Mouse (Mus musculus): ENCODE measurements around the gene Ddx50. TPM values are rescaled to one million over a fixed set of nuclear protein-coding genes. Genes with fewer than 3 reads are reported as not detected.

Ddx50 gene
- 10 to 100 TPM; 69.5 to 75.6 TPM for total RNA-seq (2021)
- long read RNA-seq, experiment 1, transcript Ddx50-201 (15 exons, 2,535 nt) = major isoform, 24 of 65 reads
- long read RNA-seq, experiment 1, partial matches to known transcripts = 2 of 65 reads
- long read RNA-seq, experiment 1, other reads (novel, unspliced or antisense) = 36 of 65 reads
- long read RNA-seq, experiment 2, transcript Ddx50-201 (15 exons, 2,535 nt) = major isoform, 27 of 61 reads
- long read RNA-seq, experiment 2, partial matches to known transcripts = 0 of 61 reads
- long read RNA-seq, experiment 2, other reads (novel, unspliced or antisense) = 33 of 61 reads

DNA sequence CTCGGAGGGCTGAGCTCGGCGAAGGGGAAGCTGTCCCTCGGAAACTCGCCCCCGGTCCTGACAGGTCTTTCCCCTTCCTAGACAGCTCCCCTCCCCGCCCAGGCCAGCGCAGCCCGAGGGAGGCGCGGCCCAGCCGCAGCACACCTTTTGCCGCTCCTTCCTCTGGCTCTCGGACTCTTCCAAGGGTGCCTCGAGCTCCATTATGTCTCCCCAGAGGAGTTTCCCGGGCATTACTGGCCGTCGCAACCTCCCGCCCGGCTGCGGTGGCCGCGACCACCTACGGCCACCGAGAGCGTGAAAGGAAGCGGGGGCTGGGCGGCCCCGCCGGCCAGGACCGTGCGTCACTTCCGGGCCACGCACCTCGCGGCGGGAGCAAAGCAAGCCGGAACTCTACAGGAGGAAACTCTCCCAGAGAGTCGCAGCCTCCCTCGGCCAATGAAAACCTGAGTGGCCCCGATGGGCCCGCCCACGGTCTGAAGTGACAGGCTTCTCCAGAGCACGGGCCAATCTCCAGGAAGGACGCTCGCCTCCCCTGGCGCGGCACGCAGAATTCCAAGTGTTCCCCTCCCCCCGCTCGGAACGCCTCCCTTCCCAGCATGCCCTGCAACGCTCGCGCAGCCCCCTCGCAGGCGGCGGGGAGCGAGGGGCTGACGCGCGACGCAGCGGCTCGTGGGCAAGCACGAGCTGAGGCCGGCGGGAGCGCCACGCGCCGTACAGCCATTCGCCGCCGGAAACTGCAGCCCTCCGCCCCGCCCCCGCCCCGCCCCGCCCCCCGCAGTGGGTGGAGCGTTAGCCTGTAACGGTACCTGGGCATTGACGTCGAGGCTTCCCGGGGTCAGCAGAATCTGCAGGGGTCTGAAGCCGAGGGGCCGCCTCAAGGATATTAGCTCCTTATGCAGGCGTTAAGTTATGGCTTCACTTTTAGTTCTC is at the start of gene Ddx50:
Ddx50 (minus strand) TSS at position 338 of the 930 bp plus-strand sequence.
- peak; percentile 98 for DNase-seq

- no peak for DNase-seq
These were observed 41.8 kb upstream of the Ddx50 start for GRCm38 (mm10) chr10:62692771-62693170.

GRCm38 (mm10) chr10:62692244-62692643 is 41.2 kb upstream of the Ddx50 start:
- DNase-seq = no peak

DNA sequence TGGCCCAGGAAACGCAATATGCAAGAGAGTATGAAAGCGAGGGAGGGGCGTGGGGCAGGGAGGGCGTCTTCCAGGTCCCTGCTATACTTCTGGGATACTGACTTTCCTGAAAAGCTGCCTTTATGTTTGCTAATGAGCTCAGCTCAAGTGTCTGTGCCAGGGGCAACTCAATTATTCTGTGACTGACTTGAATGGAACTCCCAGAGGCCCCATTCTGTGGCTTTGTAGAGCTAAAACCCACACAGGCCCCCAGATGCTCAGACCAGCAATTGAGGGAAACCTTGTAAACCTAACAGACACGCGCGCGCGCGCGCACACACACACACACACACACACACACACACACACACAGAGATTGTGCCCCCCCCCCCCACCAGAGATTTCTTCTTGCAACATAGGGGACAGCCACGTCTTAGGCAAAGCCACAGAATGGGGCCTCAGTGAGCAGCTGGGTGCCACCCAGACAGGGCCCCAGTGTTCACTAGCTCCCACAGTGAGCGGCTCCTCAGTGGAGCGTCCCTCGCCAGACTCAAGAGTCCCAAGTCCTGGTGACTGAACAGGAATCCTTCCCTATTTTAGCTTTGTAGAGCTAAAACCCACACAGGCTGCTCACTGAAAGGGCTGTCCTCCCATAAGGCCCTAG is 36.1 kb upstream of the Ddx50 start:
- no peak for DNase-seq

GRCm38 (mm10) chr10:62683043-62683442 is 32.0 kb upstream of the Ddx50 start:
- no peak for DNase-seq

GRCm38 (mm10) chr10:62679833-62680232 is 28.8 kb upstream of the Ddx50 start:
- no peak for DNase-seq

DNA sequence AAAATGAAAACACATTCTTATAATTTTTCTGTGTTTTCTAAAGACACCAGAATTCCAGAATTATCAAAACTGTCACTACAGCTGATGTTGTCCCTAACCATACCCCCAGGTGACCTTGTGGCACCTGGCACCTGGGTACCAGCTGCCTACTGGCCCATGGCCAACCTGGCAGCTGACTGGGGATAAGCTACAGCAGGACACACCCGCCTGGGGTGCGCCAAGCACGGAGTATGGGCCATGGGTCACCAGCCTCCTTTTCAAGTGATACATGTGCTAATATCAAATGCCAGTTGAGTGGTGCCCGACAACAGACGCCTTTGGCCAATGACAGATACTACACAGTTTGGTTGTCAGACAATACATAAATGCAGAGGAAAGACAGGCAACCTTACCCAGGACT is 26.3 kb upstream of the Ddx50 start:
- DNase-seq = no peak

- no peak for DNase-seq
These were observed 25.2 kb upstream of the Ddx50 start for GRCm38 (mm10) chr10:62676196-62676595.

- no peak for DNase-seq
These were observed 21.3 kb upstream of the Ddx50 start for GRCm38 (mm10) chr10:62672359-62672758.

DNA sequence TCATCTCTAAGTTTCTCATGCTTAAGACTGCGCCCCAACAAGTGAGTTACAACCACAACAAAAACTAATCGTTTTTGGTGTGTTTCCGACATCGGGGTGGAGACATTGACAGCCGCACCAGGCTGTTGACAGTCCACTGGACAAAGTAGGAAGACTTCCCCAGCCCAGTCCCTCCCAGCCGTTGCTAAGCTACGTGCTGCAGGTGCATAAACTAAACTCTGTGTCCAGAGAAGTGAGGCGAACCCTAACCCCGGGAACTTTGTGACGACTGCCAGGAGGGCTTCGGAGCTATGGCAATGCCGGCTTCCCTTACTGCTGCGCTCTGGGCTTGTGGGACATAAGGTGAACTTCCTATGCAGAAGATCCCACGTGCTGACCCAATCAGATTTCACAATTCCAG is 18.2 kb upstream of the Ddx50 start:
- DNase-seq = no peak

GRCm38 (mm10) chr10:62668463-62668862 is 17.4 kb upstream of the Ddx50 start:
- no peak for DNase-seq

- no peak for DNase-seq
These were observed 17.0 kb upstream of the Ddx50 start for GRCm38 (mm10) chr10:62668043-62668442.

DNA sequence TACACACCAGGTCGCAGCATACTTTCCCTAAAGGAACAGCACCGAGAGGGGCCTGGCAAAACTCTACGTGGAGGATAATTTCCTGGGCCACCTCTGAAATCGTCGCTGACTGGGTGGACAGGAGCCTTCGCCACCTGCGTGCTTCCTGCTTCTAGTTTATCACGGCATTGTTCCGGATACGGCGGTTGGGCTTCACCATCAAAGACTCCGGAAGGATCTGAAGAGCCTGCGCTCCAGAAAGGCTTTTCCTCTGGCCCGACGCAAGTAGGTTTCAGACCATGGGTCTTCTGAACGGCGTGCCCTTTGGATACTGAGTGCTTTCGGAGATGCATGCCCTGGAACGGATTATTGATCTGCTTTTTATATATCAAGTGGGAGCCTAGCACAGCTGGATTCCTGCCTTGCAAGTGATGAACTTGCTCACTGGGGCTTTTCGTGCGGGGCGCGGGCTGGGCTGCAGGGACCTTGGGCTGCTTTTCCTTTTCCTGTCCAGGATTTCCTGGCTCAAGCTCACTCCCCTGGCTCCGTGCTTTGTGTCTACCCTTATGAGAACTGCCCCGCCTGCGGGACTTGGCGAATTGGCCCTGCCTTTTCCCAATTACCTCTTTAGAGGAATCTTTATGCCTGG is 14.1 kb upstream of the Ddx50 start:
- peak; percentile 53 for DNase-seq

- DNase-seq = no peak
These were observed 13.2 kb upstream of the Ddx50 start for GRCm38 (mm10) chr10:62664171-62664570.

DNA sequence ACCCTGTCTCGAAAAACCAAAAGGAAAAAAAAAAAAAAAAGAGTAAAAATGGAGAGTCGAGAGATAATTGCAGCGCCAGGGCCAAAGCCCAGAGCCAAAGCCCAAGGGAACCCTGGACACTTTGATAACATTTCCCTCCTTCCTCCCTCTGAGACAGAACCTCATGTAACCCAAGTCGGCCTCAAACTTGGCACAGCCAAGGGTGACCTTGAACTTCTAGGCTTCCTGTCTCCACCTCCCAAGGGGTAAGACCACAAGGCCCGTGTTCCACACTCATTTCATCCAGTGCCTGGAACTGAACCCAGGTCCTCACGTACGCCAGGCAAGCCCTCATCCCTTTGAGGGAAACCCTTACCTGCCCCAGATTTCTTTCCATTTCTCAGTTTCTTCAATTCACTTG is 5.7 kb upstream of the Ddx50 start:
- no peak for DNase-seq

DNA sequence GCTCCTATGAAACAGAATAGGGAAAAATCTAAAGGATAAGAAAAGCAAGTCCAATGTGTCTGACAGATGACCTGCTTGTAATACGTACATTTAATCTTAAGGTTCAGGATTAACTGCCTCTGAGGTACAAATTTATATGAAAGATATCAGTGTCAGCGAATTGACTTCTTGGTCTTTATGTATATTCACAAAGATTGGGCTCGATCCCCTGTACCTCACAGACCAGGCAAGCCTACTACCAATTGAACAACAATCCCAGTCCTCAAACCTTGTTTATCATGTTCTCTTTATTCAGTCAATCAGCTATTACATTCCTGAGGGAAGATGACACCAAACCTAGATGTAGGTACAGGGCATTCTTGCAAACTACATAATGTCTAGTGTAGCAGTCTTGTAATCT is 943 bp upstream of the Ddx50 start:
- DNase-seq = no peak

- no peak for DNase-seq
These were observed 648 bp downstream of the Ddx50 start for GRCm38 (mm10) chr10:62650358-62650782.

GRCm38 (mm10) chr10:62604161-62604560 is 46.9 kb downstream of the Ddx50 start:
- no peak for DNase-seq

- no peak for DNase-seq
These were observed 47.6 kb downstream of the Ddx50 start for GRCm38 (mm10) chr10:62603233-62604030.

DNA sequence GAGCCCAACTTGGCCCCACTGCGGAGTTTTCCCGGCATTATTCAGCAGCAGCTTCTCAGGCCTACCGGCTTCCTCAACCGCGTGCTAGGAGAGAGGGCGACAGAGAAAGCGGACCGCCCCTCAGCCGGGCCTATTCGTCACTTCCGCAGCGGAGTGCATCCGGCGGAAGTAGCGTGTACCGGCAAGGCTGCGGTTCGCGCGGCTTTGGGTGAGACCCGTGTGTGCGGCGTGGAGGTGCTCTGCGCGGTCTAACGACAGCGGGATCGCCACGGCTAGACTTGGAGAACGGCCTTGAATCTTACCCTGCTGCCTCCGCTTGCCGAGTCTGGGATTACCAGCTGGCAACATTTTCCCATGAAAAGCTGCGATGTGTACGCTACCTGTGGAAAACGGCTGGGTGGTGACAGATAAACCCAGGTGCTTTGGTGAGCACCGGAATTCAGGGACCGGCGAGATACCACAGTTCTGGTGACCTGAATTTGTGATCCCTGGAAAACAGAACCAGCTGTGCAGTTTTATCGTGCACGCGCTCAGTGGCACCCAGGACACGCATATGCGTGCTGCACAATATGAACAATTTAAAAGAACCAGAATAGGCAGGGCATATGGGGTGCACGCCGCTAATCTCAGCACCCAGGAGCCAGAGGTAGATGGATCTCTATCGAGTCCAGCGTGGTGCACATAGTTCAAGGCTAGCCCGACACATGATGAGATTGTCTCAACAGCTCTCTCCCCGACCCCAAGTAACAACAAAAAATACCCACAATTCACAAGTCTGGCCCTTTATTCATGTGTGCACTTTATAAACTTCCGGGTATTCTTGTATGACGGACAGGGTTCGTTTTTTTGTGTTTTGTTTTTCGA is 48.6 kb downstream of the Ddx50 start, which contains the start of gene Ddx21:
Ddx21 (minus strand) TSS at position 105 of the 864 bp plus-strand sequence.
- peak; percentile 86 for DNase-seq

DNA sequence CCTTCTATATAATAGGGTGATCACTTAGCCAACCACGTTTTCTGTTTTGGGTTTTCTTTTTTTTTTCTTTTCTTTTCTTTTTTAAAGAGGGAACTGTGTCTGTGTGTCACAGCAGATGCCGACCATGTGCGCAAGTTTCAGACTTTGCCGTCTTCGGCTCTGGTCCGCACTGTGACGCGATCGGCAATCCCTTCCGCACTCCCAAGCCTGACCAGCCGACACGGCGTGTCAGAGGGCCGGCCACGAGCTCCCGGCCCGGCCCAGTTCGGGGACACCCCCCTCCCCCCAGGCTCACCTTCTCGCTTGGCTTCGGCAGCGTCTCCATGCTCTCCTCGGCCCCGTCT is 49.2 kb downstream of the Ddx50 start:
- DNase-seq = no peak
